Mouse (Mus musculus): ENCODE results near the gene Gm17509. TPM values are rescaled to one million over a fixed set of nuclear protein-coding genes. Genes with fewer than 3 reads are reported as not detected.

Gene Gm17509
- total and polyA plus RNA-seq, 3 experiments: 0.05 TPM; not detected in 2

DNA sequence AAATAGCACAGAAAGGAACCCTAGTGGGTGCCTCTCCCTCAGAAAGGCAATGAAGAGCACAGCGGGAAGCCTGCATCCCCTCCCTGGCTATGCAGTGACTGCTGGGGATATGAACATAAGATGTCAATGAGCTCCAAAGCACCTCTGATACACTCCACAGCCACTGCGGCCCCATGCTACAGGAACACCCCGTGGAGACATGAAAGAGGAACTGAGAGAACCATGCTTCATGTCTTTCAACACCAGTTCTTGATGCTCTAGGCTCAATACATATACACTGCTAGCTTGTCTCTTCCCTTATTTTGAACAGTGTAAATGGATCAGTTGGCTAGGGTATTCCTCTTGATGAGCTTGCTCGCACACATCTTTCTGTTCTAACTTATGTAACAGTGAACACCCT lies 16.2 kb upstream of the Gm17509 start:
- ATAC-seq (ENCODE audit: extremely low read depth, insufficient number of reproducible peaks, low FRiP score, poor library complexity, severe bottlenecking): no peak
- DNase-seq (ENCODE audit: low spot score): no peak
- TF ChIP-seq POLR2AphosphoS5 (IDR thresholded peaks at IDR 0.05; ENCODE audit: insufficient replicate concordance, low read depth, low read length) (no peak), GATA1 (IDR thresholded peaks at IDR 0.05; ENCODE audit: borderline replicate concordance, low read length) (no peak)
- Histone ChIP-seq H3K4me1 (ENCODE audit: insufficient read depth, low read depth, low read length) (no peaks in the 10 kb centered on the region), H3K36me3 (replicated peaks) (no peaks in the 10 kb centered on the region), H3K9me3 (replicated peaks) (peaks cover 42% of the 10 kb centered on the region), H3K27me3 (ENCODE audit: insufficient read depth, low read length) (no peaks in the 10 kb centered on the region), H3K4me3 (ENCODE audit: low read depth, low read length) (no peak overlapping the region)

DNA sequence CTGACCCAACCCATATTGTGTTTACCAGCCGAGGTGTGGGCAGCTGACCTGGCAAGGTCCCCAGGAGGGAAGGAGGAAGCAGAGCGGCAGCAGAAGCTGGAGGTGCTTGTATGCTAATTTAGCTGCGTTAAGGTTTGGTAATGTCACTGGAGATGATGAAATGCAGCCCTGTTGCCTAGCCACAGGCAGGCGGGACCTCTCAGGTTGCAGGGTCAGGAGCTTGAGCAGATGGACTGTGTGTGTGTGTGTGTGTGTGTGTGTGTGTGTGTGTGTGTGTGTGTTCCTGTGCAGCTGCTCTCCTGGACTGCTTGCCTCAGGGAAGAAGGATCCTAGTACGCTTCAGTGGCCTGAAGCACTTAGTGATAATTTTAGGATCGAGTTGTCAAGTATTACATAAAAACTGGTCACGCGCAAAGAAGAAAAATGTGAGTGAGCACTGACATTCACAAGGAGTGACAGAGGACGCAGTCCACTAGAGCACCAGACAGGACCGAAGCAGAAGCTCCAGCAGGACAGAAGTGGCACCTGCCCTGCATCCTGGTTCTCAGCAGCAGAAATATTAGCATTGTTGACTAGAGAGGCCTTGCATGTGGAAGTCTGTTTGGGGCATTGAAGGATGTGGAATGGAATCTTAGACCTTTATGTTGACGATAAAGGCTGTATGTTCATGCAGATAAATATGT lies 14.8 kb upstream of the Gm17509 start:
- no peak overlapping the region for H3K4me3 ChIP-seq (ENCODE audit: low read depth, low read length)
- H3K4me1 ChIP-seq (ENCODE audit: insufficient read depth, low read depth, low read length): no peaks in the 10 kb centered on the region
- H3K9me3 ChIP-seq (replicated peaks): peaks cover 46% of the 10 kb centered on the region
- DNase-seq (ENCODE audit: low spot score): no peak
- H3K36me3 ChIP-seq (replicated peaks): no peaks in the 10 kb centered on the region
- no peaks in the 10 kb centered on the region for H3K27me3 ChIP-seq (ENCODE audit: insufficient read depth, low read length)
- TF ChIP-seq POLR2AphosphoS5 (IDR thresholded peaks at IDR 0.05; ENCODE audit: insufficient replicate concordance, low read depth, low read length) (no peak), TAL1 (conservative IDR thresholded peaks at IDR 0.05; ENCODE audit: low read depth, low read length) (no peak), GATA2 (IDR thresholded peaks at IDR 0.05; ENCODE audit: borderline replicate concordance, low read depth, low read length) (no peak), CTCF (IDR thresholded peaks at IDR 0.05; ENCODE audit: low read depth, low read length) (no peak), GATA1 (IDR thresholded peaks at IDR 0.05; ENCODE audit: borderline replicate concordance, low read length) (no peak)
- no peak for ATAC-seq (ENCODE audit: extremely low read depth, insufficient number of reproducible peaks, low FRiP score, poor library complexity, severe bottlenecking)

DNA sequence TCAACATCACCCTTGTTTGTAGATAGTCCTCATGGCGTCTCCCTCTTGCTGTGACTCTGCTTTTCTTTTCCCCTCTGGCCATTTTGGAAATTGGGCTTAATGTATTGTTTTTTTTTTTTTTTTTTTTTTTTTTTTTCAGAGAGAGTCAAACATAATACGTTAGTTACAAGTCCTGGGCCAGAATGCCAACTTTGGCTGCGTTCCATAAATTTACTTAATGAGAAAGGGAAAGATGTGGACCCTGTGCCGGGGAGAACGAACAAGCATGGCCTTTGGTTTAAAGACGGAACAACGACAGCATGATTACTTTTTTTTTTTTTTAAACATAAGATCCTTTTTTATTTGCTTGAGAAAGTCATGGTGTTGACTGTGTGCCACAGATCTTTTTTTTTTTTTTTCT lies 13.6 kb upstream of the Gm17509 start:
- Histone ChIP-seq H3K36me3 (replicated peaks) (no peaks in the 10 kb centered on the region), H3K27me3 (ENCODE audit: insufficient read depth, low read length) (no peaks in the 10 kb centered on the region), H3K4me1 (ENCODE audit: insufficient read depth, low read depth, low read length) (no peaks in the 10 kb centered on the region), H3K4me3 (ENCODE audit: low read depth, low read length) (no peak overlapping the region), H3K9me3 (replicated peaks) (peaks cover 41% of the 10 kb centered on the region)
- no peak for TF ChIP-seq POLR2AphosphoS5 (IDR thresholded peaks at IDR 0.05; ENCODE audit: insufficient replicate concordance, low read depth, low read length)
- no peak for TF ChIP-seq CTCF (IDR thresholded peaks at IDR 0.05; ENCODE audit: low read depth, low read length)
- no peak for TF ChIP-seq GATA2 (IDR thresholded peaks at IDR 0.05; ENCODE audit: borderline replicate concordance, low read depth, low read length)
- TF ChIP-seq GATA1 (IDR thresholded peaks at IDR 0.05; ENCODE audit: borderline replicate concordance, low read length): no peak
- no peak for TF ChIP-seq TAL1 (conservative IDR thresholded peaks at IDR 0.05; ENCODE audit: low read depth, low read length)
- no peak for DNase-seq (ENCODE audit: low spot score)
- ATAC-seq (ENCODE audit: extremely low read depth, insufficient number of reproducible peaks, low FRiP score, poor library complexity, severe bottlenecking): no peak

GRCm38 (mm10) chr13:117233808-117234207 lies 12.9 kb upstream of the Gm17509 start:
- H3K27me3 ChIP-seq (ENCODE audit: insufficient read depth, low read length): no peaks in the 10 kb centered on the region
- TF ChIP-seq GATA1 (IDR thresholded peaks at IDR 0.05; ENCODE audit: borderline replicate concordance, low read length): no peak
- TF ChIP-seq GATA2 (IDR thresholded peaks at IDR 0.05; ENCODE audit: borderline replicate concordance, low read depth, low read length): no peak
- TF ChIP-seq CTCF (IDR thresholded peaks at IDR 0.05; ENCODE audit: low read depth, low read length): no peak
- no peak for TF ChIP-seq TAL1 (conservative IDR thresholded peaks at IDR 0.05; ENCODE audit: low read depth, low read length)
- TF ChIP-seq POLR2AphosphoS5 (IDR thresholded peaks at IDR 0.05; ENCODE audit: insufficient replicate concordance, low read depth, low read length): no peak
- H3K36me3 ChIP-seq (replicated peaks): no peaks in the 10 kb centered on the region
- H3K4me1 ChIP-seq (ENCODE audit: insufficient read depth, low read depth, low read length): no peaks in the 10 kb centered on the region
- DNase-seq (ENCODE audit: low spot score): no peak
- no peak overlapping the region for H3K4me3 ChIP-seq (ENCODE audit: low read depth, low read length)
- no peak for ATAC-seq (ENCODE audit: extremely low read depth, insufficient number of reproducible peaks, low FRiP score, poor library complexity, severe bottlenecking)
- H3K9me3 ChIP-seq (replicated peaks): peaks cover 38% of the 10 kb centered on the region

DNA sequence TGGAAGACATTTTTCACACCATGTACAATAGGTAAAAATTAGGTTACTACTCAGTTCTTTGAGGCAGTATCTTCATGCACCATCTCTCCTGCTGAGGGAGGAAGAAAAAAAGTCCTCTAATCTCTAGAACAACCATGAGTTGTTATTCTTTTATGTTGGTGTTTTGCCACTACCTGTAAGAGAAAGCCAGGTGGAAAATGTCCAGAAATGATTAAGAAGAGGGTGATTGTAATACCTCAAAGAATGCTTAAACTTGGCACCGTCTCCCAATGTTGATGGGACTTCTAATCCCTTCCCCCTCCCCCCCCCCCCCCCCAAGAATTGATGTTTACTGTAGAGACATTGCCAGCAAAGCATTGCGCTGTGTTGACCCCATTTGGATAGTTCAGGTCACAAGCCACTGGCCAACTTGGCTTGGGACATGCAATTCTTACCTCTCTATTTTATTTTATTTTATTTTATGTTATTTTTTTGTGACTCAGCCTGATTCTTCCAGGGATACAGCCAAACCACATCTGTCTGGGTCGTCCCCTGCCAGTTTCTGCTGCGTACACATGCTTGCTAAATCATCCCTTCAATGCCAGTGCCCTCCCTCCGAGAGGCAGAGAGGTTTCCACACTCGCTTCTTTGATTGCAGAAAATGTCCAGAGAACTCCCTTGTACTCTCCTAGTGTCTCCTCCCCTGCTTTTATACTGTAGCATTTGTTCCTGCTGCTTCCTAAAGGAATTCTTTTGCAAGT lies 9.7 kb upstream of the Gm17509 start:
- Histone ChIP-seq H3K36me3 (replicated peaks) (no peaks in the 10 kb centered on the region), H3K27me3 (ENCODE audit: insufficient read depth, low read length) (no peaks in the 10 kb centered on the region), H3K9me3 (replicated peaks) (peaks cover 23% of the 10 kb centered on the region), H3K4me1 (ENCODE audit: insufficient read depth, low read depth, low read length) (no peaks in the 10 kb centered on the region), H3K4me3 (ENCODE audit: low read depth, low read length) (no peak overlapping the region)
- ATAC-seq (ENCODE audit: extremely low read depth, insufficient number of reproducible peaks, low FRiP score, poor library complexity, severe bottlenecking): no peak
- no peak for TF ChIP-seq TAL1 (conservative IDR thresholded peaks at IDR 0.05; ENCODE audit: low read depth, low read length)
- no peak for TF ChIP-seq CTCF (IDR thresholded peaks at IDR 0.05; ENCODE audit: low read depth, low read length)
- TF ChIP-seq GATA2 (IDR thresholded peaks at IDR 0.05; ENCODE audit: borderline replicate concordance, low read depth, low read length): no peak
- TF ChIP-seq GATA1 (IDR thresholded peaks at IDR 0.05; ENCODE audit: borderline replicate concordance, low read length): no peak
- TF ChIP-seq POLR2AphosphoS5 (IDR thresholded peaks at IDR 0.05; ENCODE audit: insufficient replicate concordance, low read depth, low read length): no peak
- DNase-seq (ENCODE audit: low spot score): no peak

DNA sequence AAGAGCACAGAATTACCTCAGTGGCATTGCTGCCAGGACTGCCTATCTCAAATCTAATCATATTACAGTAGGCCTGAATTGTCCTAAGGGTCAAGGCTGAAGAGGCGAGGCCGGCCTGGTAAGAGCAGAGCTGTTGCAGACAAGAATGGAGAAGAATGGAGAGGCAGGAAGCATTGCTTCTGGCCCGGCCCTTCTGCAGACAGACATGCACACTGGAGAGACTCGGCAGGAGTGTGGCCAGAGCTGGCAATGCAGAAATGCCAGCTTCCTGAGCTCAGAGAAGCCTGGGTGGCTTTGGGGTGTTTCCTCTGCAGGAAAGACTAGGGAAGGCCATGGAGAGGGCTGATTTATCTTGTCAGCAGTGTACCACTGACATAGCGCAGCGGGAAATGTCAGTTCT lies 4.7 kb upstream of the Gm17509 start:
- Histone ChIP-seq H3K27me3 (ENCODE audit: insufficient read depth, low read length) (no peaks in the 10 kb centered on the region), H3K36me3 (replicated peaks) (no peaks in the 10 kb centered on the region), H3K4me3 (ENCODE audit: low read depth, low read length) (no peak overlapping the region), H3K4me1 (ENCODE audit: insufficient read depth, low read depth, low read length) (no peaks in the 10 kb centered on the region), H3K9me3 (replicated peaks) (peaks cover 25% of the 10 kb centered on the region)
- no peak for ATAC-seq (ENCODE audit: extremely low read depth, insufficient number of reproducible peaks, low FRiP score, poor library complexity, severe bottlenecking)
- TF ChIP-seq TAL1 (conservative IDR thresholded peaks at IDR 0.05; ENCODE audit: low read depth, low read length) (no peak), CTCF (IDR thresholded peaks at IDR 0.05; ENCODE audit: low read depth, low read length) (no peak)
- DNase-seq (ENCODE audit: low spot score): no peak

All from G1E (cell line).